Mouse (Mus musculus) forebrain, embryonic 11.5 days (tissue): ENCODE results near the gene Megf6. TPM values are rescaled to one million over a fixed set of nuclear protein-coding genes. Genes with fewer than 3 reads are reported as not detected.
A peak's percentile ranks its signal among the peaks of the same experiment; 100 is the strongest.

Experiments
- ATAC-seq: fragments of 200-750 bp; cut with Nextera tagmentation; replicated peaks from 2 replicates; pipeline ENCODE4 v1.8.0; 2017; ENCODE audit warnings: moderate TSS enrichment; ENCODE audit not compliant: low FRiP score
- DNase-seq: peaks from one replicate; pipeline ENCODE4 v3.0.0-alpha.2; 2017; ENCODE audit warnings: low spot score
- H3K27ac ChIP-seq: fragments of 300-500 bp; sonication (generic); 2 replicates; pipeline ENCODE4 v1.5.1; 2014; ENCODE audit warnings: low read depth, low read length
- H3K27me3 ChIP-seq: fragments of 300-500 bp; sonication (generic); 2 replicates; pipeline ENCODE4 v1.6.1; 2014; ENCODE audit warnings: mild to moderate bottlenecking, low read length, mixed read lengths; ENCODE audit not compliant: control insufficient read depth, insufficient read depth
- H3K36me3 ChIP-seq: fragments of 300-500 bp; sonication (generic); 2 replicates; pipeline ENCODE4 v1.6.1; 2014; ENCODE audit warnings: mild to moderate bottlenecking, low read length, moderate library complexity, mixed read lengths; ENCODE audit not compliant: control insufficient read depth, insufficient read depth
- H3K4me1 ChIP-seq: fragments of 300-500 bp; sonication (generic); replicated peaks from 2 replicates; pipeline ENCODE4 v1.6.1; 2014; ENCODE audit warnings: low read length, mixed read lengths; ENCODE audit not compliant: control insufficient read depth, insufficient read depth
- H3K4me2 ChIP-seq: fragments of 300-500 bp; sonication (generic); 2 replicates; pipeline ENCODE4 v1.6.1; 2014; ENCODE audit warnings: low read depth, mild to moderate bottlenecking, low read length, moderate library complexity, mixed read lengths; ENCODE audit not compliant: severe bottlenecking
- H3K4me3 ChIP-seq: fragments of 300-500 bp; sonication (generic); 2 replicates; pipeline ENCODE4 v1.5.1; 2014; ENCODE audit warnings: low read depth, low read length
- H3K9ac ChIP-seq: fragments of 300-500 bp; sonication (generic); 2 replicates; pipeline ENCODE4 v1.6.1; 2014; ENCODE audit warnings: low read length
- H3K9me3 ChIP-seq: fragments of 300-500 bp; sonication (generic); 2 replicates; pipeline ENCODE4 v1.6.1; 2016; ENCODE audit warnings: low read length, mixed read lengths; ENCODE audit not compliant: control insufficient read depth
- WGBS: fragments of 180-500 bp; shearing (Covaris S2); extraction: QIAGEN DNeasy Blood & Tissue Kit; methylation state at CpG from one replicate; pipeline ENCODE4 v1.1.7; 2014; 5-methylcytosine and 5-hydroxymethylcytosine counted together
- polyA plus RNA-seq: library from polyadenylated mRNA; unstranded; fragments of >200 nt; fragmentation: Nextera tagmentation; extraction: Ambion mirVana; gene quantifications from 2 replicates; pipeline ENCODE4 v1.2.1, GENCODE M21; 2014

Megf6 gene
- polyA plus RNA-seq, 1 experiment from 2014 or later = 23.9 TPM

GRCm38 (mm10) chr4:154229569-154229968 is 59.0 kb downstream of the Megf6 start:
- Histone ChIP-seq H3K27me3 (no peaks in the 10 kb centered on the region), H3K4me3 (no peak overlapping the region), H3K9ac (no peak overlapping the region), H3K27ac (no peak overlapping the region), H3K4me2 (no peak overlapping the region), H3K9me3 (no peaks in the 10 kb centered on the region), H3K4me1 (no peaks in the 10 kb centered on the region), H3K36me3 (no peaks in the 10 kb centered on the region)
- DNase-seq (no peak), ATAC-seq (no peak)
- 94% methylated on average over 9 of the region's 9 CpGs for WGBS

- H3K4me1 ChIP-seq = no peaks in the 10 kb centered on the region
- no peaks in the 10 kb centered on the region for H3K27me3 ChIP-seq
- DNase-seq (no peak), ATAC-seq (no peak)
- no peaks in the 10 kb centered on the region for H3K9me3 ChIP-seq
- 87% methylated on average over 7 of the region's 7 CpGs for whole genome bisulfite sequencing
- H3K4me3 ChIP-seq = no peak overlapping the region
- H3K27ac ChIP-seq = no peak overlapping the region
- H3K4me2 ChIP-seq = no peak overlapping the region
- H3K9ac ChIP-seq = no peak overlapping the region
- H3K36me3 ChIP-seq = no peaks in the 10 kb centered on the region
Measured at GRCm38 (mm10) chr4:154231380-154231779, 60.9 kb downstream of the Megf6 start.

DNA sequence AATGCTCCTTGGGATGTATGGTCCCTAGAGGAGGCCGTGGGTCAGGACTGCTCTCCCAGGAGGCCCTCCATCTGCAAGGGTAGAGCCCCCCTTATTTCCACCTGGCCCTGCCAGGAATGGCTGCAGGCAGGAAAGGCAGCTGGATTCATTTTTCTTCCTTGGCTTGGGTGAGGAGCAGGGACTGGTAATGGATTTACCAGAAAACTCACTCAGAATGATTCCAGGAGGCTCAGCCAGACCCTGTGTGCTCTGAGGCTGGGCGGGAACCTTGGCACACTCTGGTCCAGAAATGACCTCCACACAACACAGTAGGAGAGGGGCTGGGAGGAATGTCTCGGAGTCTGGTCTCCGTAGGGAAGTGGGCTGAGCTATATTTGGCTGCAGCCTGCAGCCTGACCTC is 61.8 kb downstream of the Megf6 start:
- Histone ChIP-seq H3K9ac (no peak overlapping the region), H3K36me3 (no peaks in the 10 kb centered on the region), H3K9me3 (no peaks in the 10 kb centered on the region), H3K27ac (no peak overlapping the region), H3K27me3 (no peaks in the 10 kb centered on the region), H3K4me3 (no peak overlapping the region), H3K4me2 (no peak overlapping the region), H3K4me1 (peaks cover 6% of the 10 kb centered on the region)
- no peak for DNase-seq
- 72% methylated on average over 4 of the region's 4 CpGs for WGBS
- ATAC-seq = no peak

GRCm38 (mm10) chr4:154236001-154236400 is 65.5 kb downstream of the Megf6 start:
- whole genome bisulfite sequencing = 70% methylated on average over 3 of the region's 3 CpGs
- H3K9ac ChIP-seq = no peak overlapping the region
- H3K9me3 ChIP-seq = no peaks in the 10 kb centered on the region
- peaks cover 9% of the 10 kb centered on the region for H3K4me1 ChIP-seq
- no peak overlapping the region for H3K4me3 ChIP-seq
- H3K27ac ChIP-seq = no peak overlapping the region
- H3K36me3 ChIP-seq = no peaks in the 10 kb centered on the region
- no peak overlapping the region for H3K4me2 ChIP-seq
- ATAC-seq (no peak), DNase-seq (no peak)
- no peaks in the 10 kb centered on the region for H3K27me3 ChIP-seq

GRCm38 (mm10) chr4:154236893-154237292 is 66.4 kb downstream of the Megf6 start:
- Histone ChIP-seq H3K4me3 (no peak overlapping the region), H3K9me3 (no peaks in the 10 kb centered on the region), H3K4me1 (peaks cover 9% of the 10 kb centered on the region), H3K9ac (peak overlapping the region; percentile 29), H3K27me3 (no peaks in the 10 kb centered on the region), H3K36me3 (no peaks in the 10 kb centered on the region), H3K27ac (no peak overlapping the region), H3K4me2 (peak overlapping the region; percentile 36; the same call in 1 of the 2 replicates)
- WGBS = 8% methylated on average over 10 of the region's 10 CpGs
- no peak for DNase-seq
- peak; percentile 39; the same call in 1 of the 2 replicates for ATAC-seq

DNA sequence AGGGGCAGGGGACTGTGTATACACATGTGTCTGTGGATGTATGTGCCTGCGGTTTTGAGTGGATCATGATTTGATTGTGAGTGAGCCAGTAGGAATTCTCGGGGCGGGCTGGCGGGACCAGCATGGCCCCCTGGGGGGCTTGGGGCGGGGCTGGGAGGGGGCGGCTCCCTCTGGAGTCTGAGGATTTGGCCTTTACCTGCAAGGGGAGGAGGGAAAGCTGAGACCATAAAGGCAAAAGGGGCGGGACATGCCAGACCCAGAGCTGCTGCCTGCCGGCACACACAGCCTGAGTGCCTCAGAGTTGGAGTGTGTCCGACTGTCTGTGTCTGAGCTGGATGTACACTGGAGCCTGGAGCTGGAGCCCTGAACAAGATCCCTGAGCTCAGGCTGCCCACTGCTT is 66.8 kb downstream of the Megf6 start:
- Histone ChIP-seq H3K27me3 (no peaks in the 10 kb centered on the region), H3K9ac (peak overlapping the region; percentile 29), H3K4me2 (peak overlapping the region; percentile 36), H3K4me1 (peaks cover 9% of the 10 kb centered on the region), H3K9me3 (no peaks in the 10 kb centered on the region), H3K27ac (no peak overlapping the region), H3K4me3 (no peak overlapping the region), H3K36me3 (no peaks in the 10 kb centered on the region)
- peak; percentile 63 for DNase-seq
- 3% methylated on average over 9 of the region's 9 CpGs for WGBS
- ATAC-seq = 0 out of 2 replicates have a peak, but pooled peaks have one; percentile 5

DNA sequence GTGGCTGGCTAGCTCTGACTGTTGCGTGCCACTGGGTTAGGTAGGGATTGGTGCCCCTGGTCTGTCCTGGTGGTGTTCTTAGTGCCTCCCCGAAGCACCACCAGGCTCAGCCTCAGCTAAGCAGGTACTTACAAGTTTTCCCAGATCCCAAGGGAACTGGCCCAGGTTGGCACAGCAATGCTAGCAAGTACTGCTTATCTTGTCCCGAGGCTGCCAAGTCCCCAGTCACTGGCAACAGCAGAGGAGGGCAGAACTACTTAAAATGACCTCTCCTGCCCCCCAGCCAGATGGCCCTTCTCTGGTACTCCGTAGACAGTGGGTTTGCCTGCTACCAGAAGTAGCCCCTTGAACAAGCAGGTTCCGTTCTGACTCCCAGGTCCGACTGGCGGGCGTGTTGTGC is 68.7 kb downstream of the Megf6 start:
- peaks cover 9% of the 10 kb centered on the region for H3K4me1 ChIP-seq
- no peak overlapping the region for H3K4me2 ChIP-seq
- WGBS = 87% methylated on average over 8 of the region's 8 CpGs
- DNase-seq (no peak), ATAC-seq (no peak)
- no peak overlapping the region for H3K27ac ChIP-seq
- H3K4me3 ChIP-seq = no peak overlapping the region
- no peak overlapping the region for H3K9ac ChIP-seq
- H3K9me3 ChIP-seq = no peaks in the 10 kb centered on the region
- no peaks in the 10 kb centered on the region for H3K36me3 ChIP-seq
- H3K27me3 ChIP-seq = no peaks in the 10 kb centered on the region

DNA sequence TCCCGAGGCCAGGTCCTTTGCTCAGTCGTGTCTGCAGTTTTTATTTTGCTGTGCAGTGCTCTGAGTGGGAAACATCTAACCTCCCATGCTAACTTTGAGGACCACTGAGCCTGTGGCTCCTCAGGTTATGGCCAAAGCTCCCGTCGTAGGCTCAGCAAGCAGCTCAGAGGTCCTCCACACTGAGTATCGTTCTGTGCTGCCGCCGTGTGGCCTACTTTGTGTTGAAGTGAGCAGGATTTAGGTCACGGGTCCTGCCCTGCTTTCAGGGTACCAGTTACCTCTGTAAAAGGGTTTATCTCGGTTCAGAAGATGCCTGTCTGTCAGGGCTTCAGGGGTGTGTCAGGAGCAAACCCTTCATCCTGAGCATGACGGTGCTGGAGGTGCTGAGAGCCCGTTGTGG is 70.1 kb downstream of the Megf6 start:
- H3K27me3 ChIP-seq = no peaks in the 10 kb centered on the region
- no peaks in the 10 kb centered on the region for H3K9me3 ChIP-seq
- no peak overlapping the region for H3K4me2 ChIP-seq
- H3K4me1 ChIP-seq = peaks cover 9% of the 10 kb centered on the region
- DNase-seq (no peak), ATAC-seq (no peak)
- 72% methylated on average over 11 of the region's 11 CpGs for WGBS
- H3K36me3 ChIP-seq = no peaks in the 10 kb centered on the region
- no peak overlapping the region for H3K4me3 ChIP-seq
- H3K27ac ChIP-seq = no peak overlapping the region
- no peak overlapping the region for H3K9ac ChIP-seq

GRCm38 (mm10) chr4:154245342-154245741 is 74.8 kb downstream of the Megf6 start:
- H3K27me3 ChIP-seq = no peaks in the 10 kb centered on the region
- ATAC-seq (no peak), DNase-seq (no peak)
- H3K27ac ChIP-seq = no peak overlapping the region
- H3K9ac ChIP-seq = no peak overlapping the region
- H3K4me1 ChIP-seq = peaks cover 4% of the 10 kb centered on the region; the same call in 1 of the 2 replicates
- no peak overlapping the region for H3K4me3 ChIP-seq
- H3K36me3 ChIP-seq = no peaks in the 10 kb centered on the region
- no peaks in the 10 kb centered on the region for H3K9me3 ChIP-seq
- no peak overlapping the region for H3K4me2 ChIP-seq
- WGBS = 77% methylated on average over 7 of the region's 7 CpGs
